ENCODE assay signal across 7 mouse cellular contexts in genomic region chr10:128803361-128803760, GRCm38 (mm10). TPM values are rescaled to one million over a fixed set of nuclear protein-coding genes. Genes with fewer than 3 reads are reported as not detected.
A peak's percentile ranks its signal among the peaks of the same experiment; 100 is the strongest.
DNase-seq lines count a peak whose midpoint lies in the region; ATAC-seq and TF ChIP-seq lines count a peak whose summit lies in the region.

No protein-coding gene starts in this region.

- no peak for TF ChIP-seq POLR2A in limb, embryonic 14.5 days (IDR thresholded peaks at IDR 0.05; ENCODE audit: borderline replicate concordance, extremely low read depth, insufficient read depth, insufficient read length)

- no peaks in the 10 kb centered on the region for H3K9me3 ChIP-seq in lung, embryonic 16.5 days (ENCODE audit: control insufficient read depth, low read length)
- no peaks in the 10 kb centered on the region for H3K9me3 ChIP-seq in forebrain, embryonic 11.5 days (ENCODE audit: control insufficient read depth, low read length)
- no peaks in the 10 kb centered on the region for H3K9me3 ChIP-seq in limb, embryonic 14.5 days (ENCODE audit: control insufficient read depth, low read length)
- no peaks in the 10 kb centered on the region for H3K9me3 ChIP-seq in stomach, embryonic 15.5 days

- H3K27me3 ChIP-seq in lung, embryonic 16.5 days (ENCODE audit: control insufficient read depth, insufficient read depth, low read depth, low read length): no peaks in the 10 kb centered on the region
- H3K27me3 ChIP-seq in forebrain, embryonic 11.5 days (ENCODE audit: control insufficient read depth, insufficient read depth, low read length): no peaks in the 10 kb centered on the region
- no peaks in the 10 kb centered on the region for H3K27me3 ChIP-seq in limb, embryonic 14.5 days (ENCODE audit: control insufficient read depth, insufficient read depth, low read length)
- no peaks in the 10 kb centered on the region for H3K27me3 ChIP-seq in stomach, embryonic 15.5 days (replicated peaks)

- H3K9ac ChIP-seq in lung, embryonic 16.5 days (ENCODE audit: low read length): peak overlapping the region; percentile 96
- peak overlapping the region; percentile 91 for H3K9ac ChIP-seq in forebrain, embryonic 11.5 days (ENCODE audit: low read length)
- peak overlapping the region; percentile 81 for H3K9ac ChIP-seq in limb, embryonic 14.5 days (ENCODE audit: low read depth, low read length, severe bottlenecking)
- peak overlapping the region; percentile 73; the same call in 1 of the 2 replicates for H3K9ac ChIP-seq in stomach, embryonic 15.5 days

- 3% methylated on average over 6 of the region's 6 CpGs for WGBS in lung, embryonic 16.5 days
- 12% methylated on average over 6 of the region's 6 CpGs for WGBS in forebrain, embryonic 11.5 days
- 16% methylated on average over 6 of the region's 6 CpGs for WGBS in limb, embryonic 14.5 days
- 10% methylated on average over 6 of the region's 6 CpGs for WGBS in stomach, embryonic 15.5 days

- H3K4me3 ChIP-seq in lung, embryonic 16.5 days (ENCODE audit: low read length): peak overlapping the region; percentile 84
- H3K4me3 ChIP-seq in forebrain, embryonic 11.5 days (ENCODE audit: low read depth, low read length): peak overlapping the region; percentile 59
- H3K4me3 ChIP-seq in limb, embryonic 14.5 days (replicated peaks; ENCODE audit: low read length): peak overlapping the region; percentile 86
- peak overlapping the region; percentile 69 for H3K4me3 ChIP-seq in stomach, embryonic 15.5 days (replicated peaks)

- H3K36me3 ChIP-seq in lung, embryonic 16.5 days (ENCODE audit: control insufficient read depth, insufficient read depth, low read length): peaks cover 17% of the 10 kb centered on the region
- H3K36me3 ChIP-seq in forebrain, embryonic 11.5 days (ENCODE audit: control insufficient read depth, insufficient read depth, low read length): no peaks in the 10 kb centered on the region; the same call in 1 of the 2 replicates
- peaks cover 46% of the 10 kb centered on the region for H3K36me3 ChIP-seq in limb, embryonic 14.5 days (ENCODE audit: control insufficient read depth, insufficient read depth, low read length)
- H3K36me3 ChIP-seq in stomach, embryonic 15.5 days: peaks cover 3% of the 10 kb centered on the region; the same call in 1 of the 2 replicates

- no peak for DNase-seq in lung, postnatal 14 days
- DNase-seq in forebrain, embryonic 11.5 days (ENCODE audit: low spot score): no peak
- DNase-seq in limb, embryonic 14.5 days (ENCODE audit: low spot score): no peak
- DNase-seq in thymus, postnatal 25 days: no peak
- no peak for DNase-seq in c-Kit-positive CD71-positive TER-119-positive erythroid progenitor cells, embryonic 14.5 days (ENCODE audit: low spot score)

- ATAC-seq in lung, embryonic 16.5 days (ENCODE audit: low read depth): no peak
- no peak for ATAC-seq in forebrain, embryonic 11.5 days (replicated peaks; ENCODE audit: low FRiP score)
- no peak for ATAC-seq in limb, embryonic 14.5 days (ENCODE audit: low FRiP score, low read depth)
- ATAC-seq in stomach, embryonic 15.5 days (ENCODE audit: insufficient read depth, low FRiP score, low read depth): no peak

- peaks cover 28% of the 10 kb centered on the region for H3K4me1 ChIP-seq in lung, embryonic 16.5 days (replicated peaks; ENCODE audit: control insufficient read depth, insufficient read depth, low read length)
- H3K4me1 ChIP-seq in forebrain, embryonic 11.5 days (replicated peaks; ENCODE audit: control insufficient read depth, insufficient read depth, low read length): peaks cover 11% of the 10 kb centered on the region; the same call in 1 of the 2 replicates
- peaks cover 33% of the 10 kb centered on the region for H3K4me1 ChIP-seq in limb, embryonic 14.5 days (ENCODE audit: control insufficient read depth, insufficient read depth, low read length)
- H3K4me1 ChIP-seq in stomach, embryonic 15.5 days: peaks cover 39% of the 10 kb centered on the region

- H3K27ac ChIP-seq in lung, embryonic 16.5 days (ENCODE audit: low read length): peak overlapping the region; percentile 99
- peak overlapping the region; percentile 89; the same call in 1 of the 2 replicates for H3K27ac ChIP-seq in forebrain, embryonic 11.5 days (ENCODE audit: low read depth, low read length)
- H3K27ac ChIP-seq in limb, embryonic 14.5 days (replicated peaks; ENCODE audit: low read depth, low read length): peak overlapping the region; percentile 99
- peak overlapping the region; percentile 98 for H3K27ac ChIP-seq in stomach, embryonic 15.5 days

- H3K4me2 ChIP-seq in lung, embryonic 16.5 days (ENCODE audit: low read depth, low read length): peak overlapping the region; percentile 70
- H3K4me2 ChIP-seq in forebrain, embryonic 11.5 days (ENCODE audit: low read depth, low read length, severe bottlenecking): peak overlapping the region; percentile 65
- peak overlapping the region; percentile 90 for H3K4me2 ChIP-seq in limb, embryonic 14.5 days (replicated peaks; ENCODE audit: low read depth, low read length, severe bottlenecking)
- H3K4me2 ChIP-seq in stomach, embryonic 15.5 days: peak overlapping the region; percentile 77

RNA-seq across cellular contexts. Expression of gene Dnajc14, which starts 0.5 kb away (rescaled TPM):
- 56.0 and 56.7 TPM in 2 replicates for polyA plus RNA-seq in lung, embryonic 16.5 days (2015; fragmentation: Nextera tagmentation; extraction: Ambion mirVana)
- 38.6 and 38.8 TPM in 2 replicates for polyA plus RNA-seq in forebrain, embryonic 11.5 days (2014; fragmentation: Nextera tagmentation; extraction: Ambion mirVana)
- polyA plus RNA-seq in limb, embryonic 14.5 days (2012; rRNA removed): 26.3 and 30.6 TPM in 2 replicates
- polyA plus RNA-seq in limb, embryonic 14.5 days (2014; fragmentation: Nextera tagmentation; extraction: Ambion mirVana): 44.5 and 45.7 TPM in 2 replicates
- polyA plus RNA-seq in stomach, embryonic 15.5 days (2015; fragmentation: Nextera tagmentation; extraction: Ambion mirVana): 49.8 and 50.6 TPM in 2 replicates

RNA-seq across cellular contexts. Expression of gene Tmem198b, which starts 0.8 kb away (rescaled TPM):
- 18.2 and 18.4 TPM in 2 replicates for polyA plus RNA-seq in lung, embryonic 16.5 days (2015; fragmentation: Nextera tagmentation; extraction: Ambion mirVana)
- 22.7 and 24.2 TPM in 2 replicates for polyA plus RNA-seq in forebrain, embryonic 11.5 days (2014; fragmentation: Nextera tagmentation; extraction: Ambion mirVana)
- polyA plus RNA-seq in limb, embryonic 14.5 days (2012; rRNA removed): 41.3 and 59.1 TPM in 2 replicates
- 14.9 and 18.6 TPM in 2 replicates for polyA plus RNA-seq in limb, embryonic 14.5 days (2014; fragmentation: Nextera tagmentation; extraction: Ambion mirVana)
- 15.4 and 16.3 TPM in 2 replicates for polyA plus RNA-seq in stomach, embryonic 15.5 days (2015; fragmentation: Nextera tagmentation; extraction: Ambion mirVana)

RNA-seq across cellular contexts. Expression of gene Mmp19, which starts 12.7 kb away (rescaled TPM):
- 4.9 and 5.3 TPM in 2 replicates for polyA plus RNA-seq in lung, embryonic 16.5 days (2015; fragmentation: Nextera tagmentation; extraction: Ambion mirVana)
- 0.51 and 0.60 TPM in 2 replicates for polyA plus RNA-seq in forebrain, embryonic 11.5 days (2014; fragmentation: Nextera tagmentation; extraction: Ambion mirVana)
- 1.4 TPM in 2 replicates for polyA plus RNA-seq in limb, embryonic 14.5 days (2012; rRNA removed)
- 0.86 and 1.1 TPM in 2 replicates for polyA plus RNA-seq in limb, embryonic 14.5 days (2014; fragmentation: Nextera tagmentation; extraction: Ambion mirVana)
- 1.2 and 2.0 TPM in 2 replicates for polyA plus RNA-seq in stomach, embryonic 15.5 days (2015; fragmentation: Nextera tagmentation; extraction: Ambion mirVana)

RNA-seq across cellular contexts. Expression of gene Sarnp, which starts 13.8 kb away (rescaled TPM):
- 186 and 212 TPM in 2 replicates for polyA plus RNA-seq in lung, embryonic 16.5 days (2015; fragmentation: Nextera tagmentation; extraction: Ambion mirVana)
- 263 and 284 TPM in 2 replicates for polyA plus RNA-seq in forebrain, embryonic 11.5 days (2014; fragmentation: Nextera tagmentation; extraction: Ambion mirVana)
- polyA plus RNA-seq in limb, embryonic 14.5 days (2012; rRNA removed): 68.2 and 122 TPM in 2 replicates
- 200 TPM in 2 replicates for polyA plus RNA-seq in limb, embryonic 14.5 days (2014; fragmentation: Nextera tagmentation; extraction: Ambion mirVana)
- 187 and 207 TPM in 2 replicates for polyA plus RNA-seq in stomach, embryonic 15.5 days (2015; fragmentation: Nextera tagmentation; extraction: Ambion mirVana)

RNA-seq across cellular contexts. Expression of gene Ormdl2, which starts 18.1 kb away (rescaled TPM):
- polyA plus RNA-seq in lung, embryonic 16.5 days (2015; fragmentation: Nextera tagmentation; extraction: Ambion mirVana): 76.6 and 86.4 TPM in 2 replicates
- 70.1 and 73.0 TPM in 2 replicates for polyA plus RNA-seq in forebrain, embryonic 11.5 days (2014; fragmentation: Nextera tagmentation; extraction: Ambion mirVana)
- 29.4 and 31.6 TPM in 2 replicates for polyA plus RNA-seq in limb, embryonic 14.5 days (2012; rRNA removed)
- polyA plus RNA-seq in limb, embryonic 14.5 days (2014; fragmentation: Nextera tagmentation; extraction: Ambion mirVana): 45.4 and 52.7 TPM in 2 replicates
- polyA plus RNA-seq in stomach, embryonic 15.5 days (2015; fragmentation: Nextera tagmentation; extraction: Ambion mirVana): 92.8 and 95.7 TPM in 2 replicates
